Mouse (Mus musculus): ENCODE results near the gene 2610044O15Rik8.

The 2610044O15Rik8 gene

DNA sequence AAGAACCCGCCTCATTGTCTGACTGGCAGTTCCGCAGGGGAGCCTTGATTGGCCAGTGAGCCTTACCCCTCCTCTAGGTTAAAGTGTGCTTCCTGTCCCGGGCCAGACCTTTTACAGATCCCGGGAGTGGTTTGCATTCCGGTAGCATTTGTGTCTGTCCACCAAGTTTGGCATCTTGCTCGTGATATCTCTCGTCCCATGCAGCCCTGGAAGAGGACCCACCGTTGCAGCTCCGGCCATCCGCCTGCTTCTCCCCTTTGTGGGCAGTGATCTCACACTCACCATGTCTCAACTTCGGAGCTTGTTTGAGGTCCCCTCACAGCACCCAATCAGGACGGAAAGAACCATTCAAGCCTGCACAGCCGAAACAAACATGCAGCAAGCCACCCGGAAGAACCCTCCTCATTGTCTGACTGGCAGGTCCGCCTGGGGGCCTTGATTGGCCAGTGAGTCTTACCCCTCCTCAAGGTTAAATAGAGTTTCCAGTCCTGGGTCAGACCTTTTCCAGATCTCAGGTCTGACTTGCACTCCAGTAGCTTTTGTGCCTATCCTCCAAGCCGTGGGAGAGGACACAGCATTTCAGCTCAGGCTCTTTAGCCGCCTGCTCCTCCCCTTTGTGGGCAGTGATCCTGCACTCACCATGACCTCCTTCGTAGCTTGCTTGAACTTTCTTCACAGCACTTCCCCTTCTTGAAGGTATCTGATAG, at the start of gene 2610044O15Rik8:
TSS of gene 2610044O15Rik8 (minus strand) at position 380 of the 707 bp plus-strand sequence.
- DNase-seq (ENCODE audit: low read depth, low spot score): peak; percentile 59

GRCm38 (mm10) chr8:129265918-129266317, 31.7 kb upstream of the 2610044O15Rik8 start:
- no peak for DNase-seq (ENCODE audit: low read depth, low spot score)

- no peak for DNase-seq (ENCODE audit: low read depth, low spot score)
Observed at GRCm38 (mm10) chr8:129264296-129264695, 30.1 kb upstream of the 2610044O15Rik8 start.

DNA sequence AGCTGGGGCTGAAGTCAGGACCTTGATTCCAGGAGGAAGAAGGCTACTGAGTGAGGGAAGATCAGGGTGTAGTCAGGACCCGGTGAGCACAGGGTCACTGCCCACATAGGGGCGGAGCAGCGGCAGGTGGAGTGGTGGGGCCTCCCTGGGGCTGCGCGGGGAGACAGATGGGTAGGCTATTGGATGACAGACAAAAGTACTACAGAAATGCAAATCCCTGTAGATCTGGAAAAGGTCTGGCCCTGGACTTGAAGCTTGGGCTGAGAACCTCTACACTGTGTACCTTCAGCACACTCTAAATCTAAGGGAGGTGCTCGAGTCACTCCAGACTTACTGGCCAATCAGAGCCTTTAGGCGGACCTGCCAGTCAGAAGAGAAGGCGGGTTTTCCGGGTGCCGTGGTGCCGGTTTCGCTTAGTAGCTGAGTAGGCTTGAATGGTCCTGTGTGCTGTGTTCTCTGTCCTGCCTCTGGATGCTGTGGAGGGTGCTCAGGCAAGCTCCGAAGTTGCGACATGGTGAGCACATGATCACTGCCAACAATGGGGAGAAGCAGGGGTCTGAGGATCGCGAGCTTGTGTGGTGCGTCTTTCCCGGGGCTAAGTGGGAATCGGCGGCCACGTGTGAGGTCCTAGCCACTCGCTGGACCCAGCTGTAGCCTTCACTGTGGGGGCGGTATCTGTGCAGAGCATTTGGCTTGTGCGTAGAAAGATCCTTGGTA, 29.2 kb upstream of the 2610044O15Rik8 start:
- peak; percentile 45 for DNase-seq (ENCODE audit: low read depth, low spot score)

DNA sequence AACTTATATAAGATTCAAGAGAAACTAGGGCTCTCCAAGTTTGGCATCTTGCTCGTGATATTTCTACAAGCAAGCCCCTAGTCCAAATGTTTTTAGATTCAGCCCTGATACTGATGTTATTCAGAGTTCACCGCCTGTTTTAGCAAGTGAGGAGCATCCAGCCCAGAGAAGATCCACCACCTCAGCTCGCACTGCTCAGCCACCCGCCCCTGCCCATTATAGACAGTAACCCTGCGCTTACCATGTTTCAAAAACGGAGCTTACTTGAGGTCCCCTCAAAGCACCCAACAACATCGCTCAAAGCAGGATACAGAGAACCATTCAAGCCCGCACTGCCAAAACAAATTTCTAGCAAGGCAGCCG, 561 bp downstream of the 2610044O15Rik8 start:
- DNase-seq (ENCODE audit: low read depth, low spot score): no peak

All from c-Kit-negative CD71-positive TER-119-positive erythroid progenitor cells, embryonic 14.5 days (primary cell).